Mouse (Mus musculus) spleen, postnatal 14 days (tissue): Measurements from ENCODE around the gene Gm10282.

ENCODE experiments used
- DNase-seq, 2 experiments: peaks; one replicate each; pipeline ENCODE4 v3.0.0; 2021 to 2022; ENCODE audit warnings: low spot score in 2 of 2

The Gm10282 gene

DNA sequence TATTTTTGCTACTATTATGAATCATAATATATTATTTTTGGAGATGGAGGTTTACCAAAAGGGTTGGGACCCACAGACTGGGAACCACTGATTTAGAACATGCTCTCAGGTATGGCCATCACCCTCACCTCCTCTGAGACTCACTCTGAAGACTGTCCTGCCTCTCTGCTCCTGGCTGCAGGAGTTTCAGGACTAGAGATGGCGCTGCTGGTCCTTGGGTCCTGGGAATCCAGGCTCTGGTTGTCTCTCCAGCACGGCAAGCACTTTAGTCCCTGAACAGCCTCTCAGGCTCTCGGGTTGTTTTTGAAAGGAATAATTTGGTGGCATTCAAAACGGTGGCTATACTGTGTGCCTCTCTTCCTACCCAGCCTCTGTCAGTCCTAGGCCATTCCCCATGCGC, 43.2 kb downstream of the Gm10282 start:
- DNase-seq, result no peak

GRCm38 (mm10) chr8:72261431-72261830, 43.6 kb downstream of the Gm10282 start:
- no peak for DNase-seq

DNA sequence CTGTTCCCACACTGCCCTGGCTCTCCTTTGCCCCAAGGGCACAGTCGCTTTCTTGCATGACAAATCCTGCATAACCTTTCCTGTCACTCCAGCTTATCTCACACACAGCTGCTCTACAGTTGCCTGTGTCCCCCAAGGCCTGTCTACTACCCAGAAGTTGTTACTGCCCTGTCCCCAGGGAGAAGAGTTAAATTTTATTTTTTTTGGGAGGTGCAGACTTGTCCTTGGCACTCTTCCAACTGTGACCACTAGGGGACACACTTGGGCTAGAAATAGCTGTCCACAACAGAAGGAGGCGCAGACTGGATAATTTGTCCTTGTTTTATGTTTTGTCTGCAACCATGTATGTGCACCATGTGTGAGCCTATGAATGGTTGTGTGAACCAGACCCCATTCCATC, 44.0 kb downstream of the Gm10282 start:
- DNase-seq, result peak; percentile 47 to 70

DNA sequence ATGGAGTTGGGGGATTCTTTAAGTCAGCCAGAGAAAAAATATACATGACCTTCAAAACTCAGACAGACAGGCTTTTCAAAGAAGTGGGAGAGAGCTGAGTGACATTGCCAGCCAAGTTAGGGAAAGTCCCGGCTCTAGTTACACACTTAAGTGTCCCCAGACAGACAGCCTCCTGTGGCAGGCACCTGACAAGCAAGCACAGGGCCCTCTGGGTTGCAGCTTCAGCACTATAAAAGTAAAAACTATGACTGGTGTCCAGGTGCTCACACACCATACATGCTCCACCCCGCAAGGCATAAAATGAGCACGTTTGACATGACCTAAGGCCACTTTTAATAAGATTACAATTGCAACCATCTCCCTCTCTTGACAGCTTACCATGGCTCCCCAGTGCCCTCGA, 44.5 kb downstream of the Gm10282 start:
- DNase-seq, result no peak

- no peak for DNase-seq
These were observed 45.2 kb downstream of the Gm10282 start for GRCm38 (mm10) chr8:72259862-72260261.

DNA sequence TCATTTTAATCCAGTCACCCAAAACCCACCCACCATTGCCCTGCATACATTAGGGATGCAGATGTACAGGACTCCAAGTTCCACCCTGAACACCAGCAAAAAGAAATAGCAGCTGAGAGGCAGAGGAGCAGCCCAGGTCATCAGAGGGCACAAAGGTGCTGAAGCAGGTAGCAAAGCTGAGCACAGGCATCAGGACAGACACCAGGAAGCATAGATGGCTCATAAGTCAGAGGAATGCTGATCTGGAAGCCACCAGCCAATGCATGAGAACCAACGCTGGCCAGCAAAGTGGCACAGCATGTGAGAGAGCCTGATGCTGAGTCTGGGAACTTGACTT, 47.2 kb downstream of the Gm10282 start:
- DNase-seq, result no peak

DNA sequence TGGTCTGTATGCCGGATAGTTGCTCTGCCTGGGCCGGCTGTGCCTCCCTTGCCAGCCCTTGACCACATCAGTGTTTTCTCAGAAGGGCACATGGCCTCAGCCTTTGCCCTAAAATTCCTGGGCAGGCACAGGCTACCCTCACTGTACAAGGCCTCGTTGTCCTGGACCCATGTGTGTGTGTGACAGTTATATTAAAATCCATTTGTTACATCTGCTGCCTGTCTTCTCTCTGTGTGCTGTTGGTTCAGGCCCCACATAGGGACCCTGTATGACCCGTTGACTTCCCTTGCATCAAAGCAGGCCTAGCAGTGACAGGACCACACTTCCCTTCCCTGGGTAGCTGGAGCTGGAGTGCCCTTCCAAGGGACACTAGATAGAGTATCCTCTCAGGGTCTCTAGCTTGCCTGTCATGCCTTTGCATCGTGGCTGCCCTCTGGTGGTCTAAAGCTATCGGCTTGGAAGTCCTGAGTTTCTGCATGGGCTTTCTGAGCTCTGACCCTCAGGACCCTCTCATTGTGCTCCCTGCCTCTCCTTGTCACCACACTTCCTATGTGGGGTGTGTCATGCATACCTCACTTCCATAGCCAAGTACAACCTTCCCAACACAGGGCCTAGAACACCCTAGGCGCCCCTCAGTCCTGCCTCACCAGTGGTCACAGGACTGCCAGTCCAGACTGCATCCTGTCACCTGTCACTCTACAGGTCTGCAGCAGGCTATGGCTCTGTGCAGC, 47.7 kb downstream of the Gm10282 start:
- DNase-seq, result peak in 1 of 2 experiments; percentile 50
